Mouse (Mus musculus) olfactory bulb, adult 2 months (tissue): ENCODE measurements around the gene Adgrg1.

Experiments
- CTCF ChIP-seq: fragments of 200-500 bp; IDR thresholded peaks from 2 replicates; pipeline ENCODE4 v1.5.1; 2012; ENCODE audit warnings: low read depth, mild to moderate bottlenecking, low read length, moderate library complexity; ENCODE audit not compliant: insufficient read depth
- POLR2A ChIP-seq: fragments of 200-500 bp; IDR thresholded peaks from 2 replicates; pipeline ENCODE4 v1.6.1; 2012; ENCODE audit warnings: mild to moderate bottlenecking, low read depth, low read length, moderate library complexity; ENCODE audit not compliant: insufficient read depth

DNA sequence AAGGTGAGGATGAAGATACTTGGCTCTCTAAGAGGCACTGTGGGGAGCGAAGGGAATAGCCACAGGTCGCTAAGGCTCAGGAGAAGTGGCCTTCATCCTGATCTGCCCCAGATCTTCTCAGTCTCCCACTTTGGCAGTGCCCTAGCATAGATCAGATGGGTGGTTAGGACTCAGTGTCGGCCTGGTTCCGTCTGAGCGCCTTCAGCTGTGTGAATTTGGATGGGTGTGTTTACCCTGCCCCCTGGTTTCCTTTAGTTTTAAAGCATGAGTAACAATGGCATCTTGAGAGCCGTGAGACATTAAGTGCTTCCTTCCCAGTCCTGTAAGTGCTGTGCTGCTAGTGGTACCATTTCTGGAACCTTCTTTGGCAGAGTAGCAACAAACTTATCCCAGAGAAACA is 14.1 kb downstream of the Adgrg1 start:
- TF ChIP-seq CTCF (no peak), POLR2A (no peak)
